Mouse (Mus musculus) hindbrain, embryonic 16.5 days (tissue): ENCODE results near the gene H2-Q2. TPM values are rescaled to one million over a fixed set of nuclear protein-coding genes. Genes with fewer than 3 reads are reported as not detected.
"Not testable (repeated sequence)": the region's sequence is repeated elsewhere in the genome, so short reads cannot be mapped to it uniquely, and the experiment has no call there.

Experiments
- ATAC-seq: fragments of 200-750 bp; cut with Nextera tagmentation; 2 replicates; pipeline ENCODE4 v1.8.0; 2017; ENCODE audit warnings: moderate TSS enrichment, moderate library complexity
- H3K27ac ChIP-seq: fragments of 300-500 bp; sonication (generic); 2 replicates; pipeline ENCODE4 v1.5.1; 2014; ENCODE audit warnings: low read depth, mild to moderate bottlenecking, control low read depth, low read length, moderate library complexity
- H3K27me3 ChIP-seq: fragments of 300-500 bp; sonication (generic); replicated peaks from 2 replicates; pipeline ENCODE4 v1.6.1; 2014; ENCODE audit warnings: low read length; ENCODE audit not compliant: control insufficient read depth, insufficient read depth
- H3K36me3 ChIP-seq: fragments of 300-500 bp; sonication (generic); 2 replicates; pipeline ENCODE4 v1.6.1; 2014; ENCODE audit warnings: mild to moderate bottlenecking, low read length, moderate library complexity, mixed read lengths; ENCODE audit not compliant: control insufficient read depth, insufficient read depth
- H3K4me1 ChIP-seq: fragments of 300-500 bp; sonication (generic); 2 replicates; pipeline ENCODE4 v1.6.1; 2014; ENCODE audit warnings: low read depth, low read length; ENCODE audit not compliant: control insufficient read depth, insufficient read depth
- H3K4me2 ChIP-seq: fragments of 300-500 bp; sonication (generic); 2 replicates; pipeline ENCODE4 v1.6.1; 2014; ENCODE audit warnings: mild to moderate bottlenecking, low read length, control low read depth, moderate library complexity
- H3K4me3 ChIP-seq: fragments of 300-500 bp; sonication (generic); 2 replicates; pipeline ENCODE4 v1.5.1; 2014; ENCODE audit warnings: mild to moderate bottlenecking, low read length, control low read depth, moderate library complexity
- H3K9ac ChIP-seq: fragments of 300-500 bp; sonication (generic); 2 replicates; pipeline ENCODE4 v1.6.1; 2014; ENCODE audit warnings: low read depth, mild to moderate bottlenecking, control low read depth, low read length, moderate library complexity
- H3K9me3 ChIP-seq: fragments of 300-500 bp; sonication (generic); 2 replicates; pipeline ENCODE4 v1.6.1; 2014; ENCODE audit warnings: mild to moderate bottlenecking, low read length, moderate library complexity; ENCODE audit not compliant: control insufficient read depth
- WGBS: fragments of 180-500 bp; shearing (Covaris S2); extraction: QIAGEN DNeasy Blood & Tissue Kit; methylation state at CpG from one replicate; pipeline ENCODE4 v1.1.7; 2014; 5-methylcytosine and 5-hydroxymethylcytosine counted together
- polyA plus RNA-seq: library from polyadenylated mRNA; unstranded; fragments of >200 nt; fragmentation: Nextera tagmentation; extraction: Ambion mirVana; gene quantifications from 2 replicates; pipeline ENCODE4 v1.2.1, GENCODE M21; 2015

Gene H2-Q2
- polyA plus RNA-seq, 1 experiment from 2014 or later, result 6.3 TPM

GRCm38 (mm10) chr17:35357086-35357485, 15.0 kb downstream of the H2-Q2 start:
- Histone ChIP-seq H3K4me1 (peaks cover 7% of the 10 kb centered on the region), H3K27me3 (peaks cover 8% of the 10 kb centered on the region), H3K9me3 (no peaks in the 10 kb centered on the region), H3K36me3 (no peaks in the 10 kb centered on the region), H3K27ac (no peak overlapping the region), H3K9ac (no peak overlapping the region), H3K4me3 (no peak overlapping the region), H3K4me2 (no peak overlapping the region)
- ATAC-seq, result no peak
- 54% methylated on average over 1 of the region's 1 CpGs for WGBS

- 7% methylated on average over 38 of the region's 38 CpGs for WGBS
- Histone ChIP-seq H3K4me3 (peak overlapping the region; percentile 36), H3K9ac (peak overlapping the region; percentile 11), H3K4me1 (peaks cover 7% of the 10 kb centered on the region), H3K36me3 (no peaks in the 10 kb centered on the region), H3K4me2 (peak overlapping the region; percentile 76), H3K27me3 (peaks cover 8% of the 10 kb centered on the region), H3K9me3 (peaks cover 5% of the 10 kb centered on the region), H3K27ac (no peak overlapping the region)
- ATAC-seq, result no peak
Measured at GRCm38 (mm10) chr17:35358763-35359469, 16.9 kb downstream of the H2-Q2 start.

GRCm38 (mm10) chr17:35359470-35359862, 17.4 kb downstream of the H2-Q2 start:
- ATAC-seq, result no peak

GRCm38 (mm10) chr17:35379369-35379728, 37.3 kb downstream of the H2-Q2 start, which contains the start of gene H2-Q4:
Gene H2-Q4, plus strand, starts transcription at chr17:35379617.
- Histone ChIP-seq H3K4me3 (peak within 1 kb of the TSS; percentile 58), H3K4me2 (peak within 1 kb of the TSS; percentile 98), H3K9ac (peak within 1 kb of the TSS; percentile 61), H3K9me3 (peaks cover 2% of the 10 kb centered on the region; the same call in 1 of the 2 replicates), H3K27me3 (no peaks in the 10 kb centered on the region; the same call in 1 of the 2 replicates), H3K36me3 (no peaks in the 10 kb centered on the region), H3K27ac (no peak within 1 kb of the TSS), H3K4me1 (peaks cover 7% of the 10 kb centered on the region)
- peak; percentile 85 for ATAC-seq
- 0% methylated on average over 12 of the region's 16 CpGs for WGBS

More at GRCm38 (mm10) chr17:35359470-35359862, 17.4 kb downstream of the H2-Q2 start:
- H3K9ac ChIP-seq, result peak overlapping the region; percentile 11; the same call in 1 of the 2 replicates
- no peak overlapping the region for H3K27ac ChIP-seq
- H3K4me3 ChIP-seq, result peak overlapping the region; percentile 36
- H3K4me2 ChIP-seq, result peak overlapping the region; percentile 76
- H3K36me3 ChIP-seq, result no peaks in the 10 kb centered on the region
- peaks cover 7% of the 10 kb centered on the region for H3K4me1 ChIP-seq
- H3K27me3 ChIP-seq, result peaks cover 8% of the 10 kb centered on the region
- peaks cover 5% of the 10 kb centered on the region for H3K9me3 ChIP-seq
- 23% methylated on average over 21 of the region's 21 CpGs for WGBS

GRCm38 (mm10) chr17:35379729-35380451, 37.8 kb downstream of the H2-Q2 start:
- Histone ChIP-seq H3K4me2 (peak overlapping the region; percentile 98), H3K27ac (no peak overlapping the region), H3K36me3 (no peaks in the 10 kb centered on the region), H3K4me1 (peaks cover 7% of the 10 kb centered on the region), H3K27me3 (no peaks in the 10 kb centered on the region; the same call in 1 of the 2 replicates), H3K9me3 (peaks cover 2% of the 10 kb centered on the region; the same call in 1 of the 2 replicates), H3K4me3 (peak overlapping the region; percentile 58), H3K9ac (peak overlapping the region; percentile 61)
- peak; percentile 68 for ATAC-seq
- 1% methylated on average over 62 of the region's 70 CpGs for WGBS

GRCm38 (mm10) chr17:35389796-35390195, 47.8 kb downstream of the H2-Q2 start:
- H3K36me3 ChIP-seq, H3K9ac ChIP-seq, H3K4me2 ChIP-seq, H3K27ac ChIP-seq, H3K27me3 ChIP-seq, H3K9me3 ChIP-seq, H3K4me1 ChIP-seq, ATAC-seq, H3K4me3 ChIP-seq: not testable (repeated sequence)
- 5% methylated on average over 7 of the region's 7 CpGs for WGBS

- 73% methylated on average over 2 of the region's 2 CpGs for WGBS
- H3K9me3 ChIP-seq, H3K9ac ChIP-seq, H3K27me3 ChIP-seq, H3K4me1 ChIP-seq, H3K4me2 ChIP-seq, H3K36me3 ChIP-seq, ATAC-seq, H3K27ac ChIP-seq, H3K4me3 ChIP-seq: not testable (repeated sequence)
Measured at GRCm38 (mm10) chr17:35392671-35393070, 50.6 kb downstream of the H2-Q2 start.

GRCm38 (mm10) chr17:35393864-35394800, 52.1 kb downstream of the H2-Q2 start:
- H3K27me3 ChIP-seq, H3K9me3 ChIP-seq, H3K27ac ChIP-seq, H3K36me3 ChIP-seq, H3K4me1 ChIP-seq, H3K9ac ChIP-seq: not testable (repeated sequence)
- 2% methylated on average over 47 of the region's 75 CpGs for WGBS
- Histone ChIP-seq H3K4me3 (peak overlapping the region; percentile 30), H3K4me2 (peak overlapping the region; percentile 51)
- peak; percentile 81 for ATAC-seq
